Mouse (Mus musculus): ENCODE measurements around the gene Tagap. TPM values are rescaled to one million over a fixed set of nuclear protein-coding genes. Genes with fewer than 3 reads are reported as not detected.

Gene Tagap
- polyA plus RNA-seq (2017; shearing (Covaris generic)): 100 to 1,000 TPM in 1 of 2 experiments, 10 to 100 TPM in 1; 88.1 to 107 TPM

- peak; percentile 75 for ATAC-seq
Measured at GRCm38 (mm10) chr17:7925413-7926160, at the start of gene Tagap. Gene Tagap, plus strand, starts transcription at chr17:7926000.

DNA sequence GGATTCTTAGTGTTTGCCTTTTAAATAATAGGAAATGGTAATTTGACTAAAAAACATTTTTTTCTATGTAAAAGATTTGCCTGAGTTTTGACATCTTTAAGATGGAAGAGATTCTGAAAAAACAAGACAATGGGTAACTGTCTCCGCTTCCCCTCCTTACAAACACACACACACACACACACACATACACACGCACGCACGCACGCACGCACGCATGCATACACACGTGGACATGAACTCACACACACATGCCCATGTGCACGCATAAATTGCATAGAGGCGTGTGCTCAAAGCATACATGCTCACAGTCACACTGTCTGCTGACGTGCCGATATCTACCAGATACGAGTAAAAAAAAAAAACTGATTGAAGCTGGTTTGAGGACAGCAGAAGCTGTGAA, 49.3 kb upstream of the Tagap start:
- ATAC-seq: no peak

- ATAC-seq: no peak
Measured at GRCm38 (mm10) chr17:7877191-7877764, 48.5 kb upstream of the Tagap start.

GRCm38 (mm10) chr17:7877878-7878277, 47.9 kb upstream of the Tagap start:
- peak; percentile 34 for ATAC-seq

DNA sequence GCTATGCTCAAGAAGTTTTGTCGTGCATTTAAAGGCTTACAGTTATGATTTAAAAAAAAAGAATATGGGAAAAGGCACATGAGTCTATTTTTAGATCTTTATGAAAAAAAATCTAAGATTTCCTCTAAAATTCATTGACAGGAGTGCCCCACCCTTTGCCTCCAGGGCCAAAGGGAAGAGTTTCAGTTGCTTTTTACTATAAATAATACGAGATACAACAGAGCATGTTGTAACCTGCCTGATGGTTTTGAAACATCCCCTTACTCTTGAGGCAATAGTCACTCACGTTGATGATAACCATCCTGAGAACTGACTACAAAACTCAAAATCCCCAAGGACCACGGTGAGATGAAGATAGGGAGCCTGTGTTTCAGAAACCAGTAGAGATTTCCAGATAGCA, 46.3 kb upstream of the Tagap start:
- no peak for ATAC-seq

DNA sequence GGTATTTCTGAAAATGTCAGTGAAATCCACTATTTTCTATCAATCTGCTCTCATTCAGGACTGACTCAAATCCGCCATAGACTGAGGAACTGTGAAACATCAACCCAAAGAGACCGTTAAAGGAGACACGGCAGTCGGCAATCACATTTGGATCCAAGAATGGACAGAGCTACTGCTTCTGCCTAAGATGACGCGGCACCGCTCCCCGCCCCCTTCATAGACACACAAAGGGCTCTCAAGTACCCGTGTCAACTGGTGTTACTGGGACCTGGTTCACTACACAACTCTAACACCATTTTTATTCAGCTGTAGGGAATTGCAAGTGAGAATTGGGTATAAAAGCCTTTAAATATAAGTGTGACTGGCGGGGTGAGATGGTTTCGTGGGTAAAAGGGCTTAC, 42.7 kb upstream of the Tagap start:
- no peak for ATAC-seq

- peak; percentile 37 for ATAC-seq
Measured at GRCm38 (mm10) chr17:7884606-7885005, 41.2 kb upstream of the Tagap start.

DNA sequence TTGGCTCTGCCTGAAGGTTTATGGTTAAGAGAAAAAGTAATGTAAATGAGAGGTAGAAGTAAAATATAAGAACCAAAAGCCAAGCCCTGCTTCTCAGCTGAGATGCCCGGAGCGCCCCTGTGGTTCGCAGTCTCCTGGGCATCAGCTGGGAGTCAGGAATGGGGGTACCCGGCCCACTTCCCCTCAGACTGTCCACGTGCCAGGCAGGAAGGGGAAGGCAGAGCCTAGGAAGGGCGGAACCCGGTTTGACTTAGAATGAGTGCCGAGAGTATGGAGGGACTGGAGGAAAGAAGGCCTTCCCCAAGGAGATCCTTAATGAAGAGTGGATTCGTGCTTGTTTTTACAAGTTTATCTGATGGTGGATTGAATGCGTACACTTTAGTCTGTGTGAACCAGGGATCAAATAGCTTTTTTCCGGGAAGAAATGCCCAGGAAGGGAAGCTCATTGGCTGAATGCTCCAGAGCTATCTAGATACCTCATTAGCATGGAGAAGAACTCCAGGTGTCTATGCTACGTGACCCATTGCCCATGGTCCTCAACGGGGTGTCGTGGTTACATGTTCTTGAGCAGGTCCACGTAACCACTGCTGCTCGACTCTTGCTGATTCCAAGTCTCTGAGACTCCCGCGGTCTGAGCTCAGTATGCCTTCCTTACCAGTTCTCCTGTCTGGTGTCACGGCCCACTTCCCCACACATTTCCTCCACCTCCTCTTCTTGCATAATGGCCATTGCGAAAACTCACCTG, 38.6 kb upstream of the Tagap start:
- no peak for ATAC-seq

DNA sequence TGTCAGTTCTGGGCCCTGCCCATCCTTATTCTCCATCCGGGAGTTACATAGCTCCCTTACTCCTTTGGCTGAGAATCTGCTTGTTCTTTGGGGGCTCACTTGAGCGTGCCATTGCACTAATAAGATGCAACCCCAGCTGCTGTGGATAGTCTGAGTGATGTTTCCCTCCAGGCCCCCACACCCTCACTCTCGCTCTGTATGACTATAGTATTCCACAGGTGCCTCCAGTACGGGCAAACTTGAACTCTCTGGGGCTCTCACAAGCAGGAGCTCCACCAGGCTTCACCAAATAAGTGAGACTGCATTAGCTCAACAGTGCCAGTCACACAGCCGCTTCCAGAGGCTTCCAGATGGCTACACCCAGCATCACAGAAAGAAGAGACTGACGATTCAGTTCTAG, 37.5 kb upstream of the Tagap start:
- ATAC-seq: no peak

DNA sequence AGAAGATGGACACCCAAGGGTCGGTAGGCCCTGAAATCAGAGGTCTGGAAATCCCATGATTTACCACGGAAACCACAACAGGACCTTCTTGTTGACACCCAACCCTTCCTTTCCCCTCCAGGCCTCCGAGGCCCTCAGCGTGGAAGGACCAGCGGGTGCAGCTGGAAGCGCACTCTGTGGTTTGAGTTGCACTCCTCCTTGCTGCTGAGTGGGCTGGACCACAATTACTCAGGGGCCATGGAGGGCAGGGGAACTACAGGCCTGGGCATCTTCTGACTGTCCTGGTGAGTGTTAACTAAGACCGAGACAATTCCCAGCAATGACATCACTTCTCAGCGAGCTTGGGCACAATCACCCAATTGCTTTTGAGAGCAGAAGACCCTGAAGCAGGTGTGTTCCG, 36.8 kb upstream of the Tagap start:
- peak; percentile 29 for ATAC-seq

GRCm38 (mm10) chr17:7892676-7893075, 33.1 kb upstream of the Tagap start:
- ATAC-seq: peak; percentile 88

DNA sequence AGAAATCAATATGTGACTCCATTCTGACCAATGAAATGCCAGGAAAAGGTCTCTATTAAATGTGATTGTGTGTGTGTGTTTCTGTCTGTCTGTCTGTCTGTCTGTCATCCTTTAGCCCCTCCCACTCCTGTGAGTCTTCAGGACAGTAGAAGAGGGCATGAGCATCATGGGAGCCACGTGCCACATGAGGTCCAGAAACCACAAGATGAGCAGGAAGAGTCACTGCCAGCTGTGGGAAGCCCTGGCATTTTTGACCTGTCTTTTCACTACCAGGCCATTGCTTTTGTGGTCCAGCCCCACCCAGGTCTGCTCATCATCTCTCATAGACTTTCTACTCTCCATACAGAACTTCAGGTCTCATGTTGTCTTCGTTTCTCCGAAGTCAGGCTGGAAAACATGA, 31.7 kb upstream of the Tagap start:
- no peak for ATAC-seq

GRCm38 (mm10) chr17:7896047-7896635, 29.7 kb upstream of the Tagap start:
- no peak for ATAC-seq

DNA sequence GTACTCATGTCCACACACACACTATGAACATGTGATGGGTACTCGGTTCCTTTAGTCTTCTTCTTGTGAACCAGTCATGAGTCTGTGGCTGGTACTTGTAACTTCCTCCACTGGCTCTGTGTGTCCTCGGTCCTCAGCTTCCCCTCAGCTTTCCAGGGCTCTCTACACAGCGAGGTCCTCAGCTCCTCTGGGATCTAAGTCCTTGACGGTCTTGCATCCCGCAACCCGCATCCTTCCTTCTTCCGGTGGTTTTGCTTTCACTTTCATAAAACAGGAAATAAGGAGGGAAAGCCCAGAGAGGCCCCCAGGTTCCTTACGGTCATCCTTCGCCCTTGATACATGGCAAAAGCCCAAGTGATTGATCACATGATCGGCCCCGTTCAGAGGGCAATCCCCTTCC, 28.7 kb upstream of the Tagap start:
- peak; percentile 12 for ATAC-seq

- ATAC-seq: peak; percentile 24
Measured at GRCm38 (mm10) chr17:7897756-7898155, 28.0 kb upstream of the Tagap start.

- ATAC-seq: no peak
Measured at GRCm38 (mm10) chr17:7899233-7899632, 26.6 kb upstream of the Tagap start.

DNA sequence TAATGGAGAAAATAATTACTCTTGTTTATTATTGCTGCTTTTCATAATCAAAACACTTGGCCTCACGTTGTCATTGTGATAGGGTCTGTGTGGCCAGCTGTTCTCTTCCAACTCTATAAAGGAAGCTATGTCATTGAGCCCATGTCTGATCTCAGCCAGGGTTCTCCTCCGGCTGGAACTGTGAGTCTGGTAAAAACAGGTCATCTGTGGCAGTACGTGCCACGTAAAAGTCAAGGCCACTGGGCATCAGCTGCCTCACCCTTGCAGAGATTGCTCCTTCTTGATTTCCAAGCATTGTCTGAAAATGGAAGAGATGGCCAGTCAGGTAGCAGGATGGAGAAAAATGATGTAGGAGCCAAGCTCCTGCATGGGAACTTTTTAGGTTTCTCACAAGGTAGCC, 25.8 kb upstream of the Tagap start:
- ATAC-seq: no peak

- ATAC-seq: no peak
Measured at GRCm38 (mm10) chr17:7901536-7901935, 24.3 kb upstream of the Tagap start.

- peak; percentile 87 for ATAC-seq
Measured at GRCm38 (mm10) chr17:7902362-7902761, 23.4 kb upstream of the Tagap start.

GRCm38 (mm10) chr17:7904992-7905391, 20.8 kb upstream of the Tagap start:
- ATAC-seq: no peak

GRCm38 (mm10) chr17:7905936-7906685, 19.7 kb upstream of the Tagap start:
- no peak for ATAC-seq

DNA sequence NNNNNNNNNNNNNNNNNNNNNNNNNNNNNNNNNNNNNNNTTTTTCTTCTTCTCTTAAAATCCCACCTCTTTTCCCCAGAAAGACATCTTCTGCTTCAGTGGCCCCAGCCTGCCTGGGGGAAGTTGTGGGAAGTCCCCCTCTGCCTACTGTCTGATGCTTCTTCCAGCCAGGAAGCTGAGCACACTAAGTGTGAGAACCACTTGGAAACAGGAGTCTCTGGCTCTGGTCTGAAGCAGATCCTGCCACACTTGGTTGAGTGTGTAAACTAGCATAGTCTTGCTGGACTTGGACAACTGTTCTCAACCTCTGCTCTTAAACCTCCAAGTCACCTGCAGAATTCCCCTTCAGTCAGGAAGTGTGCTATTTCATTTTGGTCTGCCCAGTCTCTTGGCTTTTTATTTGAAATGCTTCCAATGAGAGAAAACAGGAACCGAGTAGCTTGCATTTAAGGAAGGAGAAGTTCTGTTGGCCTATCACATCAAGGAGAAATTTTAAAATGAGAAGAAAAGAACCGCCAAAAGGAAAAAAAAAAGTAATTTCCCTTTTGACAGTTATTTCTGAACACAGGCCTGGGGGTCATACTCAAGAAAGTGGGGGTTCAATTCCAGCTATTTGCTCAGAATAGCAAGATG, 11.1 kb upstream of the Tagap start:
- no peak for ATAC-seq

Data from activated CD4-positive, CD25-positive, alpha-beta regulatory T cell, adult 4 months (primary cell).